ENCODE assay signal across 7 mouse cellular contexts in genomic region chr12:33269743-33270142, GRCm38 (mm10).
DNase-seq lines count a peak whose midpoint lies in the region; ATAC-seq and TF ChIP-seq lines count a peak whose summit lies in the region.

No protein-coding gene starts in this region.

- H3K4me3 ChIP-seq in hindbrain, embryonic 14.5 days (replicated peaks; ENCODE audit: low read length), result no peak overlapping the region
- H3K4me3 ChIP-seq in hindbrain, embryonic 13.5 days, result no peak overlapping the region
- no peak overlapping the region for H3K4me3 ChIP-seq in ES-E14 (ENCODE audit: insufficient read depth in 1 of 2, low read depth in 1 of 2, low read length in 2 of 2, poor library complexity in 1 of 2, severe bottlenecking in 1 of 2)
- H3K4me3 ChIP-seq in lung, adult 2 months (replicated peaks; ENCODE audit: extremely low read depth, low read depth, low read length), result no peak overlapping the region

- WGBS in hindbrain, embryonic 14.5 days, result 68% methylated on average over 5 of the region's 5 CpGs
- 74% methylated on average over 5 of the region's 5 CpGs for WGBS in hindbrain, embryonic 13.5 days
- 81% methylated on average over 5 of the region's 5 CpGs for WGBS in lung, adult 2 months

- TF ChIP-seq POLR2A in lung, adult 2 months (IDR thresholded peaks at IDR 0.05; ENCODE audit: borderline replicate concordance, extremely low read depth, low read depth, low read length), result no peak

- H3K9ac ChIP-seq in hindbrain, embryonic 14.5 days, result no peak overlapping the region
- no peak overlapping the region for H3K9ac ChIP-seq in hindbrain, embryonic 13.5 days
- H3K9ac ChIP-seq in ES-E14 (ENCODE audit: insufficient read depth, low read depth, low read length, poor library complexity, severe bottlenecking), result no peak overlapping the region

- no peaks in the 10 kb centered on the region for H3K9me3 ChIP-seq in hindbrain, embryonic 14.5 days (ENCODE audit: control insufficient read depth, low read length)
- no peaks in the 10 kb centered on the region for H3K9me3 ChIP-seq in hindbrain, embryonic 13.5 days
- no peaks in the 10 kb centered on the region for H3K9me3 ChIP-seq in ES-E14 (ENCODE audit: control insufficient read depth, insufficient read depth, low read depth, low read length)

- peak; percentile 31; the same call in 1 of the 2 replicates for TF ChIP-seq CTCF in lung, adult 2 months (IDR thresholded peaks at IDR 0.05; ENCODE audit: insufficient read depth, low read length)

- in situ Hi-C loops in ES-E14 (cut with MboI; ENCODE audit: low sequenced_read_pairs in 2 of 2, unreplicated experiment in 2 of 2), result loop anchor here (5.0 kb wide), 1 partner anchor 242 kb away; no protein-coding TSS in a partner anchor

- H3K27me3 ChIP-seq in hindbrain, embryonic 14.5 days (ENCODE audit: control insufficient read depth, insufficient read depth, low read length), result no peaks in the 10 kb centered on the region
- no peaks in the 10 kb centered on the region for H3K27me3 ChIP-seq in hindbrain, embryonic 13.5 days

- no peak overlapping the region for H3K27ac ChIP-seq in hindbrain, embryonic 14.5 days
- H3K27ac ChIP-seq in hindbrain, embryonic 13.5 days, result no peak overlapping the region
- no peak overlapping the region for H3K27ac ChIP-seq in ES-E14 (ENCODE audit: insufficient read depth, low read depth, low read length, poor library complexity, severe bottlenecking)

- H3K4me1 ChIP-seq in hindbrain, embryonic 14.5 days (replicated peaks; ENCODE audit: control insufficient read depth, insufficient read depth, low read length), result peaks cover 4% of the 10 kb centered on the region; the same call in 1 of the 2 replicates
- H3K4me1 ChIP-seq in hindbrain, embryonic 13.5 days (replicated peaks), result peaks cover 24% of the 10 kb centered on the region
- peaks cover 3 to 13% of the 10 kb centered on the region in 2 experiments for H3K4me1 ChIP-seq in ES-E14 (ENCODE audit: control insufficient read depth in 2 of 2, insufficient read depth in 2 of 2, low read length in 2 of 2, poor library complexity in 1 of 2)
- no peaks in the 10 kb centered on the region for H3K4me1 ChIP-seq in lung, adult 2 months (ENCODE audit: control insufficient read depth, insufficient read depth, low read length)

- no peaks in the 10 kb centered on the region for H3K36me3 ChIP-seq in hindbrain, embryonic 14.5 days (replicated peaks; ENCODE audit: control insufficient read depth, insufficient read depth)
- H3K36me3 ChIP-seq in hindbrain, embryonic 13.5 days, result no peaks in the 10 kb centered on the region
- no peaks in the 10 kb centered on the region for H3K36me3 ChIP-seq in ES-E14 (ENCODE audit: control insufficient read depth, insufficient read depth, low read length, poor library complexity, severe bottlenecking)

- ATAC-seq in hindbrain, embryonic 14.5 days (ENCODE audit: low FRiP score), result no peak
- ATAC-seq in hindbrain, embryonic 13.5 days (ENCODE audit: low FRiP score), result no peak

- no peak overlapping the region for H3K4me2 ChIP-seq in hindbrain, embryonic 14.5 days (replicated peaks)
- no peak overlapping the region for H3K4me2 ChIP-seq in hindbrain, embryonic 13.5 days

- DNase-seq in hindbrain, embryonic 14.5 days (ENCODE audit: low spot score), result peak; percentile 53
- DNase-seq in B cell, adult 2 months, result peak; percentile 65 to 75
- peak; percentile 82 for DNase-seq in ES-E14 (ENCODE audit: low read depth, low spot score)
- peak; percentile 72 for DNase-seq in embryo, embryonic 10.5 days (ENCODE audit: low spot score)
- peak; percentile 29 for DNase-seq in lung, adult 2 months
- DNase-seq in testis, postnatal 14 days (ENCODE audit: low spot score), result peak; percentile 12

TF ChIP-seq in ES-E14, 5 proteins besides CTCF, POLR2A, EP300 and RAD21:
- TF ChIP-seq HCFC1 (IDR thresholded peaks at IDR 0.05; ENCODE audit: borderline replicate concordance, insufficient read depth, low read length) (no peak), ZC3H11A (IDR thresholded peaks at IDR 0.05; ENCODE audit: borderline replicate concordance, low read depth, low read length) (peak; percentile 71)
TF ChIP-seq in ES-E14: peak in this region for 1.

Comparison
In these comparisons a context has a peak if more than half of its experiments do, and no peak if none do; other contexts are left out.
1. DNase-seq: peak in every context shown above with its lines; median percentile 82 in ES-E14; 72 in embryo, embryonic 10.5 days; 70 in B cell, adult 2 months; 53 in hindbrain, embryonic 14.5 days; 29 in lung, adult 2 months; 12 in testis, postnatal 14 days.